Mouse (Mus musculus) MEL (cell line): ENCODE measurements at regions not wholly inside any gene's neighbourhood (a gene's known extent, or its start where the extent isn't known, plus 50 kb on each side); places are given as distances from the start of the nearest gene placed in this dataset.

ENCODE experiments used
- DNase-seq: peaks from one replicate; pipeline ENCODE4 v3.0.0; 2011; ENCODE audit warnings: low read depth, low spot score
- H3K27ac ChIP-seq: 2 replicates; pipeline ENCODE4 v1.5.1; 2012; ENCODE audit warnings: low read depth, mild to moderate bottlenecking, control low read depth, low read length, moderate library complexity; ENCODE audit not compliant: control insufficient read depth
- H3K27me3 ChIP-seq, 2 experiments: fragments of 150-350 bp in 1 of 2; sonication (generic) in 1 of 2; 2 replicates each; pipeline ENCODE4 v1.6.1; 2012; ENCODE audit warnings: low read length in 2 of 2, mild to moderate bottlenecking in 2 of 2, improper control_type of control experiment in 1 of 2, moderate library complexity in 1 of 2; ENCODE audit not compliant: insufficient read depth in 2 of 2, control insufficient read depth in 1 of 2
- H3K36me3 ChIP-seq, 2 experiments: 2 replicates each; pipeline ENCODE4 v1.6.1; 2012 to 2014; ENCODE audit warnings: low read length in 2 of 2, improper control_type of control experiment in 1 of 2, inconsistent platforms in 1 of 2, mild to moderate bottlenecking in 1 of 2; ENCODE audit not compliant: insufficient read depth in 2 of 2, control insufficient read depth in 1 of 2
- H3K4me1 ChIP-seq, 2 experiments: fragments of 150-350 bp in 1 of 2; sonication (generic) in 1 of 2; 2 replicates each; pipeline ENCODE4 v1.6.1; 2012; ENCODE audit warnings: low read length in 2 of 2, improper control_type of control experiment in 1 of 2, mild to moderate bottlenecking in 1 of 2; ENCODE audit not compliant: insufficient read depth in 2 of 2, control insufficient read depth in 1 of 2
- H3K4me3 ChIP-seq, 2 experiments: fragments of 150-350 bp in 1 of 2; sonication (generic) in 1 of 2; 2 replicates each; pipeline ENCODE4 v1.5.1; 2012; ENCODE audit warnings: low read depth in 2 of 2, low read length in 2 of 2, mild to moderate bottlenecking in 2 of 2, moderate library complexity in 2 of 2, control low read depth in 1 of 2, improper control_type of control experiment in 1 of 2; ENCODE audit not compliant: control insufficient read depth in 1 of 2, insufficient read depth in 1 of 2
- H3K79me2 ChIP-seq: 2 replicates; pipeline ENCODE4 v1.6.1; 2012; ENCODE audit warnings: mild to moderate bottlenecking, low read length, moderate library complexity; ENCODE audit not compliant: control insufficient read depth, poor library complexity, insufficient read depth
- H3K9ac ChIP-seq: 2 replicates; pipeline ENCODE4 v1.6.1; 2012; ENCODE audit warnings: low read depth, mild to moderate bottlenecking, control low read depth, low read length, moderate library complexity; ENCODE audit not compliant: control insufficient read depth, poor library complexity, severe bottlenecking
- H3K9me3 ChIP-seq: fragments of 150-350 bp; sonication (generic); replicated peaks from 2 replicates; pipeline ENCODE4 v1.6.1; 2012; ENCODE audit warnings: mild to moderate bottlenecking, low read length, improper control_type of control experiment, moderate library complexity; ENCODE audit not compliant: insufficient read depth
- CHD2 ChIP-seq: IDR thresholded peaks from 2 replicates; pipeline ENCODE4 v1.6.1; 2011; ENCODE audit warnings: low read length, improper control_type of control experiment
- E2F4 ChIP-seq: IDR thresholded peaks from 2 replicates; pipeline ENCODE4 v1.6.1; 2011; ENCODE audit warnings: low read depth, low read length, improper control_type of control experiment, borderline replicate concordance
- EP300 ChIP-seq, 2 experiments: IDR thresholded peaks; 2 replicates each; pipeline ENCODE4 v1.6.1; 2011; ENCODE audit warnings: improper control_type of control experiment in 2 of 2, low read length in 2 of 2, low read depth in 1 of 2, mild to moderate bottlenecking in 1 of 2
- GABPA ChIP-seq: IDR thresholded peaks from 2 replicates; pipeline ENCODE4 v1.6.1; 2012; ENCODE audit warnings: low read depth, mild to moderate bottlenecking, inconsistent platforms, low read length, improper control_type of control experiment, moderate library complexity
- HCFC1 ChIP-seq: IDR thresholded peaks from 2 replicates; pipeline ENCODE4 v1.6.1; 2012; ENCODE audit warnings: low read depth, mild to moderate bottlenecking, inconsistent platforms, low read length, improper control_type of control experiment, moderate library complexity
- MAZ ChIP-seq: IDR thresholded peaks from 2 replicates; pipeline ENCODE4 v1.6.1; 2012; ENCODE audit warnings: low read depth, mild to moderate bottlenecking, inconsistent platforms, low read length, improper control_type of control experiment
- MEF2A ChIP-seq: IDR thresholded peaks from 2 replicates; pipeline ENCODE4 v1.6.1; 2014; ENCODE audit warnings: low read depth, mild to moderate bottlenecking, inconsistent platforms, low read length, improper control_type of control experiment; ENCODE audit not compliant: poor library complexity, insufficient replicate concordance, severe bottlenecking; ENCODE audit errors: extremely low read depth
- MYB ChIP-seq: IDR thresholded peaks from 2 replicates; pipeline ENCODE4 v1.6.1; 2011; ENCODE audit warnings: mild to moderate bottlenecking, low read depth, low read length, improper control_type of control experiment
- RCOR1 ChIP-seq: IDR thresholded peaks from 2 replicates; pipeline ENCODE4 v1.6.1; 2012; ENCODE audit warnings: low read depth, mild to moderate bottlenecking, inconsistent platforms, low read length, improper control_type of control experiment
- TAL1 ChIP-seq: IDR thresholded peaks from 2 replicates; pipeline ENCODE4 v1.6.1; 2012; ENCODE audit warnings: mild to moderate bottlenecking, inconsistent platforms, low read length, moderate library complexity, mixed read lengths
- TBP ChIP-seq: IDR thresholded peaks from 2 replicates; pipeline ENCODE4 v1.8.0; 2011; ENCODE audit warnings: low read depth, low read length, improper control_type of control experiment
- TCF12 ChIP-seq: IDR thresholded peaks from 2 replicates; pipeline ENCODE4 v1.6.1; 2014; ENCODE audit warnings: low read depth, mild to moderate bottlenecking, inconsistent platforms, low read length, improper control_type of control experiment, moderate library complexity
- USF1 ChIP-seq: IDR thresholded peaks from 2 replicates; pipeline ENCODE4 v1.6.1; 2014; ENCODE audit warnings: low read depth, mild to moderate bottlenecking, inconsistent platforms, low read length, improper control_type of control experiment, moderate library complexity
- USF2 ChIP-seq, 2 experiments: IDR thresholded peaks; 2 replicates each; pipeline ENCODE4 v1.6.1; 2011 to 2012; ENCODE audit warnings: improper control_type of control experiment in 2 of 2, low read length in 2 of 2, borderline replicate concordance in 1 of 2, inconsistent platforms in 1 of 2, low read depth in 1 of 2, mild to moderate bottlenecking in 1 of 2; ENCODE audit not compliant: insufficient read depth in 1 of 2
- ZC3H11A ChIP-seq: IDR thresholded peaks from 2 replicates; pipeline ENCODE4 v1.6.1; 2012; ENCODE audit warnings: low read depth, mild to moderate bottlenecking, inconsistent platforms, low read length, improper control_type of control experiment
- ZKSCAN1 ChIP-seq: IDR thresholded peaks from 2 replicates; pipeline ENCODE4 v1.6.1; 2012; ENCODE audit warnings: low read depth, mild to moderate bottlenecking, inconsistent platforms, low read length, improper control_type of control experiment, moderate library complexity
- ZMIZ1 ChIP-seq: IDR thresholded peaks from 2 replicates; pipeline ENCODE4 v1.6.1; 2012; ENCODE audit warnings: low read depth, mild to moderate bottlenecking, inconsistent platforms, low read length, improper control_type of control experiment, moderate library complexity

DNA sequence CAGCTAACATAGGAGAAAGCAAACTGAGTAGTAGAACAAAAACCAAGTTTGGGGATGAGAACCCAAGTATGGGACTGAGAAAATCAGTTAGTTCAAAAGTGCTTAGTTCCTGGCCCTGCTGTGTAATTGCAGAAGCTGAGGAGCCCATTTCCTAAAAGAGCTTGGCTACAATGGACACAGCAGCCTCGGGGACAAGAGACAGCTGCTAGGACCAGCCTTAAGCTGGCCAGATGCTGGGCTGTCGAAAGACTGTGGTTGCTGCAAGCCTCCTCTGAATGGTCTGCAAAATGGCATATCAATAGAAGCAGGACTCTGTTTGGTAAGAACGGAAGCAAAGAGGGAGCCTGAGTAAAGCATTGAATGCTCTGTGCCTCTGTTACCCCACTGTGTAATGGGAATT lies 715.6 kb upstream of the Fam160b2 start:
- no peaks in the 10 kb centered on the region for H3K27me3 ChIP-seq
- no peak overlapping the region for H3K4me3 ChIP-seq
- H3K9ac ChIP-seq: no peak overlapping the region
- TF ChIP-seq GABPA (no peak), USF1 (no peak), TCF12 (no peak), MAZ (no peak), RCOR1 (no peak), USF2 (IDR thresholded peaks at IDR 0.05; ENCODE audit: borderline replicate concordance in 1 of 2, insufficient read depth in 1 of 2, low read depth in 1 of 2, low read length in 2 of 2) (no peak), ZKSCAN1 (no peak), ZMIZ1 (no peak)
- no peaks in the 10 kb centered on the region for H3K4me1 ChIP-seq
- DNase-seq: no peak
- H3K79me2 ChIP-seq: no peaks in the 10 kb centered on the region
- H3K27ac ChIP-seq: no peak overlapping the region
- no peaks in the 10 kb centered on the region for H3K9me3 ChIP-seq
- H3K36me3 ChIP-seq: no peaks in the 10 kb centered on the region

- Histone ChIP-seq H3K27ac (no peak overlapping the region), H3K36me3 (no peaks in the 10 kb centered on the region), H3K9ac (no peak overlapping the region), H3K79me2 (no peaks in the 10 kb centered on the region), H3K27me3 (no peaks in the 10 kb centered on the region), H3K9me3 (no peaks in the 10 kb centered on the region), H3K4me1 (no peaks in the 10 kb centered on the region), H3K4me3 (no peak overlapping the region)
- TF ChIP-seq MEF2A: no peak
- TF ChIP-seq RCOR1: no peak
- no peak for TF ChIP-seq MYB
- TF ChIP-seq ZC3H11A: no peak
- TF ChIP-seq EP300 (IDR thresholded peaks at IDR 0.05; ENCODE audit: low read depth in 1 of 2, low read length in 2 of 2): no peak
- TF ChIP-seq HCFC1: no peak
- no peak for TF ChIP-seq CHD2
- TF ChIP-seq E2F4: no peak
- TF ChIP-seq TBP: no peak
- TF ChIP-seq TAL1: no peak
- no peak for DNase-seq
Measured at GRCm38 (mm10) chr14:71299755-71300154, 700.1 kb upstream of the Fam160b2 start.
